Mouse (Mus musculus) urinary bladder, postnatal 25 days (tissue): Measurements from ENCODE around the gene Ifitm5.

Experiments used
- DNase-seq: peaks from one replicate; pipeline ENCODE4 v3.0.0; 2022; ENCODE audit warnings: low spot score

Ifitm5 gene

GRCm38 (mm10) chr7:140902036-140902875 is 47.8 kb downstream of the Ifitm5 start:
- DNase-seq, result no peak

- DNase-seq, result no peak
Observed at GRCm38 (mm10) chr7:140900220-140900619, 49.9 kb downstream of the Ifitm5 start, which contains the start of gene Cox8b. TSS of gene Cox8b (minus strand) at chr7:140900446.

- DNase-seq, result no peak
Observed at GRCm38 (mm10) chr7:140899121-140899520, 51.0 kb downstream of the Ifitm5 start.
